1 mouse cellular context compared by ENCODE assay signal in the genomic region with DNA sequence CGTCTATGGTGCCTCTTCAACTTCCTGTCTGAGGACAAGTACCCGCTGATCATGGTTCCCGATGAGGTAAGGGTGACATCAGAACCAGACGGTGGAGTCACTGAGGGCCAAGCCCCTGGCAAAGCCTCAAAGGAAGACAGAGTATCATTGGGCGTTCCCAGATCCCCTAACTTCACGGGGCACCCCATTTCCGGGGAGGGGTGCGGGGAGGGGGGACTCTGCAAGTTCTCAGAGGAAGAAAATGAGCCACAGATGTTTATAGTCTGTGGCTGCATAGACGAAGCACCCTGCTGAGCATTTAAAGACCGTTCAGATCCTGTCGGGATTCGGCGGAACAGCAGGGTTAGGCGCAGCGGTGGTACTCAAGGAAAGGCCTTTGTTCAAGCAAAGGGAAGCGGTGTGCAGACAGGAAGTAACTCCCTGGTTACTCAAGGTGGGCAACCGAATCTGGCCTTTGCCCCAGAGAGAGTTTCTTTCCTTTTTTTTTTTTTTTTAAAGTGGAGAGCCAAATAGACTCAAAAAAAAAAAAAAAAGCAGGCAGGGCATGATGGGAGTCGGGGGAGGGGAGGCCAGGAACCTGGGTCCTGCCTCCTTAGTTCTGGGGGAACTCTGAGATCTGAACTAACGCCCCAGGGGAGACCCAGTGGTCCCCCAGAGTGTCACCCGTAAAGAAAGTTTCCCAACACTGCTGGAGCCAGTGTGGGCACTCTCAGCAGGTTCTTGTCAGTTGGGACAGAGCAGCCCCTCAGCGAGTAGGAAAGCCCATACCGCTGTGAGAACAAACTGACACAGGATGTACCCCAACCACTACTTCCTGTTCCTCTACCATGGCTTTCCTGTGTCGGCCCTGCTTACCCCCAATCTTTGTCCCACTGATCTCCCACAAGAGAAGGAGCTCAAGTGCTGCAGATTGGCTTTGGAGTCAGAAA.
TF ChIP-seq lines count a peak whose summit lies in the region.

No protein-coding gene starts in this region.

TF ChIP-seq in CH12.LX, 34 proteins besides CTCF, POLR2A, EP300 and RAD21 (continued from another document):
- TF ChIP-seq MAFK (IDR thresholded peaks at IDR 0.05; ENCODE audit: insufficient replicate concordance, low read length) = no peak
- no peak for TF ChIP-seq SIN3A (IDR thresholded peaks at IDR 0.05; ENCODE audit: low read length)
- no peak; the same call in 1 of the 2 replicates for TF ChIP-seq BHLHE40 (IDR thresholded peaks at IDR 0.05; ENCODE audit: low read depth, low read length)
- no peak for TF ChIP-seq ZMIZ1 (IDR thresholded peaks at IDR 0.05; ENCODE audit: low read depth, low read length)
- TF ChIP-seq GABPA (IDR thresholded peaks at IDR 0.05; ENCODE audit: insufficient replicate concordance, low read depth, low read length) = no peak
- no peak for TF ChIP-seq KAT2A (IDR thresholded peaks at IDR 0.05; ENCODE audit: insufficient replicate concordance, low read length)
- TF ChIP-seq ZNF384 (IDR thresholded peaks at IDR 0.05; ENCODE audit: low read depth, low read length) = peak; percentile 91
- TF ChIP-seq MAZ (IDR thresholded peaks at IDR 0.05; ENCODE audit: low read depth, low read length) = no peak
- TF ChIP-seq NELFE (IDR thresholded peaks at IDR 0.05; ENCODE audit: low read depth, low read length) = no peak
- no peak for TF ChIP-seq USF1 (IDR thresholded peaks at IDR 0.05; ENCODE audit: low read depth, low read length)
